Mouse (Mus musculus): ENCODE measurements around the gene Dgcr6.

GRCm38 (mm10) chr16:18078314-18079015 lies 25.8 kb downstream of the Dgcr6 start:
- TF ChIP-seq CTCF (IDR thresholded peaks at IDR 0.05; ENCODE audit: control insufficient read depth, insufficient read depth, insufficient replicate concordance, low read depth, low read length) (no peak), POLR2A (IDR thresholded peaks at IDR 0.05; ENCODE audit: control insufficient read depth, low read depth, low read length) (no peak)

Measured in testis, adult 2 months (tissue).